Mouse (Mus musculus): ENCODE results near the gene Gm49450.

Gene Gm49450

DNA sequence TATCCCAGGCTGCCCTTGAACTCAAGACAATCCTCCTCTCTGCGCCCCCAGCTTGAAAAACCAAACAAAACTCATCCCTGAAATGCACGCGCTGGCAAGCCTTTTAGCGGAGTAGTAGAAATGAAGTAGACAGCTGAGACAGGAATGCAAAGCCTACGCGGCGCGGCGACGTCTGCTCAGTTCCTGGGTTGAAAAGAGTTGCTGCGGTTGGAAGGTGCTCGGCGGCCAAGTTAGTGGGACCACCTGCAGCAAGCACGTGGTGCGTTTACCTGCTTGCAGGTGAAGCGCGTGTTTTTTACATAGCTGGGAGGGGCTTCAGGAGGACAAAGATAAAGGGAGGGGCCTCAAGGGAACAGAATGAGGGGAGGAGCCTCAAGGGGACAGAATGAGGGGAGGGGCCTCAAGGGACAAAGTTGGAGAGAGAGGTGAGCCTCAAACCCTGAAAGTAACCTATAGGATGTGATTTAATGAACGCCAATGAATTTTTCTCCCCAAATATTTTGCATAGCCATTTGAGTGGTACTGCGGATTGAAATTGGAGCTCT is 62.1 kb downstream of the Gm49450 start:
- DNase-seq (ENCODE audit: low read depth, low spot score), result no peak

DNA sequence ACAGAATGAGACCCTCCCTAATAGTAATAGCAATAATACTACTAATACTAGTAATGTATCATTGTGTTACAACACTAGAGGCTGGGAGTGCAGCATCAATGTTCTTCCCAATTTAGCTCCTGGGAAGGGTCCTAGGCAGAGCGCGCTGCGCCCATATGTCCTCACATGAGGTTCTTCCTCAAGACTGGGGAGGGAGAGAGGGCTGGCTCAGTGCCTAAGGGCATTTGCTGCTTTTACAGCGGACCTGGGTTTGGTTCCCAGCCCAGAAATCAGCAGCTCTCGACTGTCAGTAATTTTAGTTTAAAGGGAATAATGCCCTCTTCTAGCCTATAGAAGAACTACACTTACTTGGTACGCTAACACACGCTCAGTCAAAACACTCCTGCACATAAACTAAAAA is 65.8 kb downstream of the Gm49450 start:
- DNase-seq (ENCODE audit: low read depth, low spot score), result no peak

DNA sequence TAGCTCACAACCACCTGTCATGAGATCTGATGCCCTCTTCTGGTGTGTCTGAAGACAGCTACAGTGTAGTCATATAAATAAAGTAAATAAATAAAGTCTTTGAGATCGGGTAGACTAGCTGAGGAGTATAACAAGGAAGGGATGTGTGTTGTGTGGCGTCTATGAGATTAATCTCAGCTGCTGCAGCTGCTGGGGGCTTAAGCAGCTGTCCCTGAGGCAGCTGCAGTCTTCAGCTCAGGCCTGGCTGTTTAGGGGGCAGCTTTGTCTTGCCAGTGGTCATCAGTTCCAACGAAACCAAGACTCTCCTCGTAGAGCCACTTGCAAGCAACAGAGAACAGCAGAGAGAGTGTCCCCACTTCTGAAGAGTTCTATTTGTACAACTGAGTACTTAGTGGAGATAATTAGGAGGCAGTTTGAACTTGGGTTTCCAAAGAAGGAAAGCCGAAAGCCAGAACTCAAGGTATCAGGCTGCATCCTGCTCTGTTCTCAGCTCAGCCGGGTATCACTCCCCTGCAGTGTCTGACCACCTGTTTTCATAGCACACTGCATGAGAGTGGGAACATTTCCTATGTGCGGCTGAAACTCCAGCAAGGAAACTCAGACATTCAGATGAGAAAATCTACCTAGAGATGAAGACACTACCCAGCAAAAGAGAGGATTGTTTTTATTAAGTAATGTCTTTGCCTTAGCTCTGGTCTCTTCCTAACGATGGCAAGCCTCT is 66.5 kb downstream of the Gm49450 start:
- no peak for DNase-seq (ENCODE audit: low read depth, low spot score)

DNA sequence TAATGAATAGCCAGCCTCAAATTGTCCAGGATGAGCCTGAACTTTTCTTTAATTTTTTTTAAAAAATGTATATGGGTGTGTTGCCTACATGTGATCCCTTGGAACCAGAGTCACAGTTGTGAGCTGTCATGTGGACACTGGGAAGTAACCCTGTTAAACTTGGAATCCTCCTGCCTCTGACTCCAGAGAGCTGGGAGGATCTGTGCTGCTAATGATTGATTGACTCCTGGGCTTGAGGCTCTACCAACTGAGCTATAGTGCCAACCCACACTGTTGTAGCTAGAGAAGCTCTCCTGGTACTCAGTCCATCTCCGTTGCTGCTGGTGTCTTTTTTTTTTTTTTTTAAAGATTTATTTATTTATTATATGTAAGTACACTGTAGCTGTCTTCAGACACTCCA is 69.2 kb downstream of the Gm49450 start:
- no peak for DNase-seq (ENCODE audit: low read depth, low spot score)

DNA sequence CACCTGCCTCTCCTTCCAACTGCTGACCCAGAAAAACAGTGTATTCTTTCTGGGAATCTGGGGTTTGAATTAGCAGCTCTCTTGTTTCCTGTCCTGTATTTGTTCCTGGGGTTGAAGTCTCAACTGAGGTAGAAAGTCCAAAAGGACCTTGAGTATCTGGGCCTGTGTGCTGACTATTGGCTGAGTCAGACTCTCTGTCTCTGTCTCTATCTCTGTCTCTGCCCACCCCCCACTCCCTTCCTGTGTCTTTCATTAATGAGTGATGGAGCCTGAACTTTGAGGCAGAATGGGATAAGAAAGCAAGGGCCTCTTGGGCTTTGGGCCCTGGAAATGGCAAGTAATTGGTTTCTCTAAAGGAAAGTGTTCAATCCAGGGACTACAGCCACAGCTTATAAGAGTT is 69.7 kb downstream of the Gm49450 start:
- no peak for DNase-seq (ENCODE audit: low read depth, low spot score)

Data from WW6 (cell line).